Mouse (Mus musculus): Measurements from ENCODE around the gene Ms4a5. TPM values are rescaled to one million over a fixed set of nuclear protein-coding genes. Genes with fewer than 3 reads are reported as not detected.

Ms4a5 gene
- not detected for total RNA-seq (2023)

GRCm38 (mm10) chr19:11283773-11284172 lies at the start of gene Ms4a5:
Ms4a5 (minus strand) TSS chr19:11283873.

DNA sequence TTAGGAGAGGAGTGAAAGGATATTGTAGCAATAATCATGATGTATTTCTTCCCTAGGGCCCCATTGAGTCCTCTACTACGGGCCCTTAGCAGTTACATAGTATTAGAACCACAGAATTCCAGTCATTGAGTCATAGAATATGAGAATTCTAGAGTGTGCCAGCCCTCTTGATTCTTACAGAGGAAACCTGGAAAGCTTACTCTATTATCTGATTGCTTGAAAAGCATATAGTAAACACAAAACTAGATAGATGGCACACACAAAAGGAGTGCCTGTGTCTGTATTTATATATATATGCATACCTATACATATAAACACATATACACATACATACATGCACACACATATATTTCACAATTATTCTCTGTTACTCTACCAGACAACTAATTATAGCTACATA lies 30.7 kb upstream of the Ms4a5 start, which contains the start of gene Ms4a14:
Gene Ms4a14 (minus strand): TSS at position 101 of the 400 bp plus-strand sequence.

DNA sequence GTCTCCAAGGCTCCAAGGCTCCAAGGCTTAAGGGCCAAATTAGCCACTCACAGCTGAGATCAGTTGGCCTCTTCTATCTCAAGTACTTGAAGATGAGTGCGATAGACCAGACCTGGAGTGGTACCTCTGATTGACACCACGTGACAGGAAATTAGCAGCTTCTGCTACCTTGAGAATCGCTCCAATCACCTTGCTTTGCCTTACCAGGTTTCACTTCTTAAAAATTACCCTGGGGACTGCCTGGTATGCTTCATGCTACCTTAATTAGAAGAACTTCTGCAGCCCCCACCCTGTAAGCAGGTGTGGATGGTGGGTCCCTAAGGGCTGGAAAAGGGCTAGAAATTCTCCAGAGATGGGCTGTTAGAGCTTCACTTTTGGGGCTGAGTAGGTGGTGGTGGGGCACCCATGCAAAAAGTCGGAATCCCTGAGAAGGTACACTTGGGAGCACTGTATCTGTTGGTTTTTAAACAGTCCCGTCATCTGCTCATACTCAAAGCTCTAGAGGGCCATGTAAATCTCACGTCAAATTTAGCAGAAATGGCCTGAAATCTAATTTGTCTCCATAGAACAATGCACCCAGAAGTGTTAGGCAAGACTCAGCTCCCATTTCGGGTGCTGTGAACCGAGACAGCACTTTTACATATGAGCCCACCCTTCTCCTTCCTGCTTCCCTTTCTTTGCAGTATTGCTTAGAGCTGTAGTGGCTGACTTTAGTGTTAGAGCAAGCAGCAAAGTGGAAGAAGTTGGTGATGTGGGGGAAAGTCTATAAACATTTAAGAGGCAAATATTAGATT lies 17.4 kb downstream of the Ms4a5 start, which contains the start of gene Ms4a1:
Gene Ms4a1 (minus strand): TSS at position 190 of the 794 bp plus-strand sequence.

DNA sequence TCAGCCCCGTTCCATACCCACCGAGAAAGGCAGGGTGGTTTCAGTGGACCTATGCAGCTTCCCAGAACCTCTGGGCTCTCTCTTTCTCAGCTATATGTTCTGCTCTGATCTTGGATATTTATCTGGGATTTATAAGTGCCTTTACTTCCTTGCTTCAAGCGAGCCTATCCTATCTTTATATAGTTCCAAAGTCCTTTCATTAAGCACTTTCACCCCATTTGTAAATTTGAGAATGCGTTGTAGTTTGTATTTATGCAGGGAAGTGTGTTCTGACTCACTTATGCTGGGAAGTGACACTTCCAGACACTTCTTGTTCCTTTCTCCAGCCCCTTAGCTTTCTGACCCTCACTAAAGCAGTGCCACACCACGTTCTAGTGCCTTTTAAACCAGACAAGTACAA lies 51.3 kb downstream of the Ms4a5 start, which contains the start of gene Ms4a12:
Gene Ms4a12 (minus strand): TSS at position 101 of the 400 bp plus-strand sequence.

Other genes starting within 250 kb of the Ms4a5 start
- 10 to 100 TPM; 32.1 to 46.6 TPM for gene Ms4a8a, start 202.8 kb downstream of the Ms4a5 start, total RNA-seq (2023)
- not detected for gene 1700017D01Rik, start 153.0 kb downstream of the Ms4a5 start, total RNA-seq (2023)
- not detected for gene 1700025F22Rik, start 118.6 kb downstream of the Ms4a5 start, total RNA-seq (2023)
- gene Ms4a13, start 87.1 kb downstream of the Ms4a5 start, total RNA-seq (2023): not detected
- not detected for gene Ms4a12, start 51.4 kb downstream of the Ms4a5 start, total RNA-seq (2023)
- 1 to 10 TPM; 1.4 to 4.1 TPM for gene Ms4a1, start 17.6 kb downstream of the Ms4a5 start, total RNA-seq (2023)
- gene Ms4a14, start 30.6 kb upstream of the Ms4a5 start, total RNA-seq (2023): not detected
- gene Ms4a7, start 52.3 kb upstream of the Ms4a5 start, total RNA-seq (2023): under 1 TPM; 0.56 to 0.57 TPM
- gene Ms4a4a, start 91.7 kb upstream of the Ms4a5 start, total RNA-seq (2023): 10 to 100 TPM; 12.9 to 24.1 TPM
- gene Ms4a4c, start 120.9 kb upstream of the Ms4a5 start, total RNA-seq (2023): 10 to 100 TPM; 27.3 to 57.7 TPM
- 10 to 100 TPM in 1 of 2 experiments, 1 to 10 TPM in 1; 8.0 to 11.1 TPM for gene Ms4a4b, start 159.7 kb upstream of the Ms4a5 start, total RNA-seq (2023)
- 100 to 1,000 TPM; 174 to 269 TPM for gene Ms4a6c, start 185.5 kb upstream of the Ms4a5 start, total RNA-seq (2023)
- 1 to 10 TPM; 2.7 to 4.3 TPM for gene Gm8369, start 202.1 kb upstream of the Ms4a5 start, total RNA-seq (2023)
- 10 to 100 TPM; 20.0 to 26.4 TPM for gene Ms4a6b, start 232.6 kb upstream of the Ms4a5 start, total RNA-seq (2023)

Measured in neutrophil, adult 59 days (primary cell).